Mouse (Mus musculus): ENCODE measurements at regions not wholly inside any gene's neighbourhood (a gene's known extent, or its start where the extent isn't known, plus 50 kb on each side); places are given as distances from the start of the nearest gene placed in this dataset.
"Not testable (repeated sequence)": the region's sequence is repeated elsewhere in the genome, so short reads cannot be mapped to it uniquely, and the experiment has no call there.

DNA sequence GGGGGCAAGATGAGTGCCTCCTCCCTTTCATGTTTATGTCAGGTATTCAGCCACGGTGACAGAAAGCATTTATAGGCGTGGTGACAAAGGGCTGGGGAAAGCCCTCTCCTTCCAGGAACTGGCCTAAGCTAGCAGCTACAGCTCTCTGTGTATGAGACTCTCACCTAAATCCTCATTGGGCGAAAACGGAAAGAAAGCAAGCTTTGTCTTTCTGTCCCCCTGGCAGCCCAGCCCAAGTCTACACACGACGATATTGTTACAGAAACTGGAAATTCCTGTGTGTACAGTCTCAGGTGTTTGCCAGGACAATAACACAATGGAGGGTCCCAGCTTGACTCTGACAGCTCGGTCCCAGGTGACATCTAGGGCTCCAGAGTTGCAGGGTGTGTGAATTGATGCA is 60.0 kb downstream of the Dact2 start:
- DNase-seq (ENCODE audit: low read depth, low spot score) = no peak

DNA sequence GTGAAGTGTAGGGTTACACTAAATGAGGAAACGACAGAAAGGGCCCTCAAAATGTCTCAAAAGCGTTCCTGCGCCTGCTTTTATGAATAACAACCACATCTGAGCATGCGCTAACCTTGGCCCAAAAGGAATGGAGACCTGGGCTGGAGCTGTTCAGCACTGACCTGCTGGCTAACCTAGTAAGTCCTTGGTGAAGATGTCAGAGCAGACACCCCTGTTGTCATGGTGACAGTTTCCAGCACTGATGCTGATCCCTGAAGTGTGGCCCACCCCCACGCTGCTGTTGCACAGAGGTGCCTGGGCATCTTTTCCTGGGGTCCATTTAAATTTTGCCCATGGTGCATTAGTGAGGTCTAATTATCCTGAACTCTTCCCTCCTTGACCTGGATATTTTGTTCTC is 62.4 kb downstream of the Dact2 start:
- no peak for DNase-seq (ENCODE audit: low read depth, low spot score)

DNA sequence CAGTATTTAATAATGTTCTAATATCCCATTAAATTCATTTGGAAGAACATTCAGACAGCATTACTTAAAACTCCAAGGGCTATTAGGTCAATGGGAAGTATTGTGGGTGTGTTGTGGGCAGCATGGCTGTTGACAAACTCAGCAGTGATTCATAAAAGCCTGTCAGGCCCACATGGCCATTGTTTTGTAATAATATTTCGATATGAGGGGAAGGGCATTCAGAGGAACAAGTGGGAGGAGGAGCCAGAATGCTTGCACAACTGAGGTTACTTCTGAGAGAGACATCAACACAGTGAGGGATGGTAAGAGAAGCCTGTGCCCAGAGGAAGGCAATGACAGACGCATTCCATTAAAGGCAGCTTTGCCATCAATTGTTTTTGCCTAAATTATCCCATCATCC is 63.8 kb downstream of the Dact2 start:
- peak; percentile 50 for DNase-seq (ENCODE audit: low read depth, low spot score)

DNA sequence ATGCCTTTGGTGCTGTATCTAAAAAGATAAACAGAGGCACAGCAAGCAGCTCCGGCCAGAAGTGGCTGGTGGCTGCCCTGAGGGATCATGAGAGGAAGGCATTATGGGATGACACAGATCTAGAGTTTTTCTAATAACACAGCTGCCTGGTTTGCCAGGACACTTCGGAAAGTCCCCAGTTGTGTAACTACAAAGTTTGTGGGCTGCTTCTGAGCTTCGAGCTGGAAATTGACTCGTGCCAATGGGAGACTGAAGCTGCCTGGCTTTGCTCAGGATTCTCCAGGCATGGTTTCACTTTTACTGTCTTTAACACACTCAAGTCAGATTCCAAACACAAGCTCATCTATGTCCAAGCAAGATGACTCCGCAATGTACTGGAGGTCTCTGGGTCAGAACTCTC is 65.2 kb downstream of the Dact2 start:
- DNase-seq (ENCODE audit: low read depth, low spot score) = peak; percentile 63

DNA sequence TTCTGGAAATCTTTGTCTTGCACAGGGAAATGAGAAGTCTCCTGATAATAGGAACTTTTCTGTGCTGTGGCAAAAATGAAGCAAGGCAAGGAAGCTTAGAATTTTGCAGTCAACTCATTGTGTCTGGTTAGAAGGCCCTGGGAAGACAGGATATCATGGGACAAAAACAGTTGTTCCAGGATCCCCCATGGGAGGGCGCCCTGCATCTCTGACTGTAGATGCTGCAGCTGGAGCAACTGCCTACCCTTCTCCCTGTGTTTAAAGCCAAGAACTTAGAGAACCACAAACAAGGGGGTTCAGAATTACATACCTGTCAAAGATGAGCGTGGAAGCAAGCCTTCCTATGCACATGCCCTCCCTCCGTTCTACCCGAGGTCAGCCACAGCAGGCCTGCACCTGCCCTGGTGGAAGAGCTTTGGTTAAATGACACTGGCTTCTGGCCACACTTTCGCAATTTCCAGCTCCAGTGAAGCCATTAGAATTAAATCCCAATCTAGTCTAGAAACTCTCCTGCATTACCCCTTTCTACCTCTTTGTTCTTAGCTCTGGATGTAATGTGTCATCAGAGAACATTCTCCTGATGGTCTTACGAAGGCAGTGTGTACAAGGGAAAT is 67.3 kb downstream of the Dact2 start:
- peak; percentile 45 for DNase-seq (ENCODE audit: low read depth, low spot score)

DNA sequence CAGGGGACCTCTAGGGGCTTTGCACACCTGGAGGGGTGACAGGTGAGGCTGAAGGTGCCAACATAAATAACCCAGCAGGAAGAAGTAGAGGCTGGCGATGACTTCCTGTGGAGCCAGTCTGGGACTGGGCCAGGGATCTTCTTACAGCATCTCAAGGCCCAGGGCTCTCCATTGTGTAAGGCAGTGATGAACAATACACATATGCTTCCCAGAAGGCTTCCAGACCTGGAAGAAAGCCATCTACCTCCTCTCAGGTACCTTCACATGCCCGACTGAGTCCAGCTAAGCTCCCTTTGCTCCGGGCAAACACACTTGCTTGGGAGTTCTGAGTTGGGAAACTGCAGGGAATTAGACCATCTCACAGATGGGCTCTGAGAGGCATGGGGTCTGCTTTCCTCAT is 69.5 kb downstream of the Dact2 start:
- no peak for DNase-seq (ENCODE audit: low read depth, low spot score)

DNA sequence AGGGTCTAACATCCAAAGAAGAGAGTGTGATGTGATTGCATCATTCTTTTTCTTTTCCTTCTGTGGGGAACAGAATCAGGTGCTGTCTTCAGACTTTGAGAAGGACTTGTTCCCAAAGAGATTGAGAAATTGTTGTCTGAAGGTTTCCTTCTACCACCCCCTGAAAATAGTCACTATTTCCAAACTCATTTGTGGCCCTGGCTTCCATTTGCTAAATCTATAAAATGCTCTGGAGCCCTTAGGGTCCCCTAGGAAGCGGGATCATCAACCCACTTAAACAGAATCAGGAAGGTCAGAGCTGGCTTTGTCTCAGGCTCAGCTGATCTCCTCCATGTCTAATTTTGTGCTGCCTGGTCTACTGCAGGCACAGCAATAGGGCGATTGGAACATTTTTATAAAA is 70.1 kb downstream of the Dact2 start:
- no peak for DNase-seq (ENCODE audit: low read depth, low spot score)

DNA sequence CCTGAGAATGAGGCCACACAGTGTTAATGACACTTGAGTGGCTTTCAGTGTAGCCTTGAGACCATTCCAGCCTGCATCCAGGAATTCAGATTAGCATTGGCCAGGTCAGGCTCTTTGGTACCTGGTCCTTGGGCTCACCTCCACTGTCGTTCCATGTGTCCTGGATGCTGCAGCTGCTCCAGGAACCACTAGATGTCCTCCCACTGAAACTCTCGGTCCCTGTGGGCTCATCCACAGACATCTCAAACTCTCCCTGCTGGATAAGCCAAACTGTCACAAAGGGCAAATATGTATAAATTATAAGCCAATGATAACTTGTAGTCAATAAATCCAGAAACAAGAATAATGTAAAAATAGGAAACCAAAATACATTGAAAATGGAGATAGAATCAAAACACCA is 67.7 kb upstream of the Gm7358 start:
- not testable (repeated sequence) for DNase-seq (ENCODE audit: low read depth, low spot score)

DNA sequence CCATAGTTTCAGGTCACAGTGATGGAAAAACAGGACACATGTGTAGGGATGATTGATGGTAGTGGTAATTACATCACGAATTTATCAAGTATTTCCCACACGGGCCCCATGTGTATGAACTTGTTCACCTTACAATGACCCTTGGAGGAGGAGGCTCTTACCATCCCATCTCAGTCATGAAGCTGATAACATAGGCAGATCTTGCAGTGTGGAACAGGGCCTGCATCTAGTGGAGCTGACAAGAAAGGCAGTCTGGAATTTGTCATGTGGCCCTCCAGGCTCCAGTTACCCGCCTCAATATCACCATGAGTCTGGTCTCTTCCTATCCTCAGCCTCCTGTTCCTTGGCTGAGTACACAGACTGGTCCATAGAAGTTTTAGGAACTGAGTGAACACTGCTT is 59.5 kb upstream of the Gm7358 start:
- no peak for DNase-seq (ENCODE audit: low read depth, low spot score)

DNA sequence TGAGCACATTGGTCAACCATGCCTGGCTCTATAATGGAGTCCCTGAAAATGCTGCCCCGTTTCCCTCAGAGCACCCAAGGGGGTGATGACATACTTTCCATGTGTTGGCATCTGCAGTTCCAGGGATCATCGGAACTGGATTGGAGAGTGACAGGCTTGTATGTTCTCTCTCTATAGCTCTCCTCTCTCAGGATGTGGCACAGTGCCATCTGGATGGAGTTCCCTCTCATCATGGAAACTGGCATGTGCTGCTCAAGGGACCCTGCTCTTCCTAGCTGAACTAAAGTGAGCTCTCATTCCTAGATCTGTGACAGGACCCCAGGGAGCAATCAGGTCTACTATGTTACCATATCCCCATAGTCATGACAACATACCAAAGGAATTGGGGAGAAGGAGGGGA is 56.9 kb upstream of the Gm7358 start:
- peak; percentile 20 for DNase-seq (ENCODE audit: low read depth, low spot score)

DNA sequence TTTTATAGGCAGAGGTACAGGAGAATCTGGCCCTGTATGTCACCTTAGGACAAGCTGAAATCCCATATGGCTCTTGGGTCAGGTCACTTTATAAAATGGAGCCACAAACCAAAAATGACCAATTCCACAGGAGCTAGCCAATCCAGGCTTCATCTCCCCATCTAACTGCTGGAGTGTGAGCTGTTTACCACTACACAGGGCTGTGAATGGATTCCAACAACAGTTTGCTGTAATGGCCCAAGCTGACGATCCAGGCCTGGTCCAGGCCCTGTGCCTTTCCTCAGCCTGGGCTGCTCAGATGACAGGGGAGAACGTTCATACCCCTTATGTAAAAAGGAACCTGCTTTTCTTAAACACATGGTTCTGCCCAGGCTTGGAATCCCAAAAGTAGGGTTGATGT is 55.5 kb upstream of the Gm7358 start:
- DNase-seq (ENCODE audit: low read depth, low spot score) = no peak

DNA sequence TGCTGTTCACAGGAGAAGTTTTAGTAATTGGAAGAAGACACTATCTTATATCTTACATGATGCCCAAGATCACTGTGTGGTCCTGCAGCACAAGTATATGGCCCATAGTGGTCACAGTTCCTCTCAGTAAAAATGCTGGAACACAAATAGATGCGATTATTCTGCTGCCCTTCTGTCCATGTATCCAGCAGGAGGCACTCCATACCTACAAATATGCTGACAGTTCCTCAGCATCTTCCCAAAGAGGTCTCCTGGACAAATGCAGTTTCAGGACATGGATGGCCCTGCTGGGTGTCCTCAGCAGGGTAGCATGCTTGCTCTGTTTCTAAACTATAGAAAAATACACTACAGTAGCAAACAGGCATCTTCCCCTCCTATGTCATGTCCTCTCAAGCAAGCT is 52.4 kb upstream of the Gm7358 start:
- DNase-seq (ENCODE audit: low read depth, low spot score) = peak; percentile 67
